Mouse (Mus musculus) gastrocnemius, postnatal 36 days (tissue): ENCODE results near the gene Cdh11. TPM values are rescaled to one million over a fixed set of nuclear protein-coding genes. Genes with fewer than 3 reads are reported as not detected.
"Not testable (repeated sequence)": the region's sequence is repeated elsewhere in the genome, so short reads cannot be mapped to it uniquely, and the experiment has no call there.

Source experiments
- DNase-seq, 2 experiments: peaks; one replicate each; pipeline ENCODE4 v3.0.0; 2022
- intact Hi-C: fragments of 180-260 bp; cut with DNase I; formaldehyde crosslinking; loops from one replicate; pipeline ENCODE4 v1.15.1; 2025
- total RNA-seq, 2 experiments: library from RNA; stranded (reverse); gene quantifications; 2 replicates each; pipeline ENCODE4 v1.2.3; 2021

Cdh11 gene
- total RNA-seq, 2 experiments from 2014 or later = 0.97 to 1.7 TPM

DNA sequence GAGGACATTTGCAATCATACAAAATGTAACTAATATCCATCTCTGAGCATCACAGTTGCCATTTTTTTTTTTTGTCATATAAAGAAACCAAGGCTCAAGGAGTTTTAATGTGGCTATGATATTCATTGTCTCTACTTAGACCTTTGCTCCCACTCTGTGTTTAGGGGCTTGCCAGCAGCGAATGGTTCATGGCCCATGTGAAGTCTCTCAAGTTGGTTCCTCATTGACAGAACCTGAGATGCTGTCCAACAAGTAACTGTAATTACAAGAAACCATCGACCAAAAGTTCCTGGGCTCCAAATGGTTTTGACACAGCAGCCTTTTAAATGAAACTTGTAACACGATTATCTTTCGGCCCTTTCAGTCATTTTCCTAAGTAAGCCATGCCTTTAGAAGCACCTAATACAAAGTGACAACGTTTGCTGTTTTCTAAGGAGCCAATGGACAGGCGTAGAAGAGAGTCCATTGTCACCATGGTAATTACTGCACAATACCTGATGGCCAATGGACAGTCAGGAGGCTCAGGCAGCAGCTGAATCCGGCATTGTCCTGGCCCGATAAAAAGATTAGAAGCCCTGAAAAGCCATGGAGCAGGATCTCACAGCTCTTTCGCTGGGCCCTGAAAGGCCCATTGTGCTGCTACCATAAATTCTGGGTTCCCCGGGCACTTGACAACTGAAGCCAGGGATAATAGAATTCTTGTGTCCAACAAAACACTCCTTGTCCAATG, 59.1 kb downstream of the Cdh11 start:
- intact Hi-C loops = no loop called here
- DNase-seq = no peak

GRCm38 (mm10) chr8:102725496-102725895, 59.9 kb downstream of the Cdh11 start:
- no peak for DNase-seq
- intact Hi-C loops = no loop called here

GRCm38 (mm10) chr8:102715956-102716355, 69.5 kb downstream of the Cdh11 start:
- intact Hi-C loops = no loop called here
- no peak for DNase-seq

DNA sequence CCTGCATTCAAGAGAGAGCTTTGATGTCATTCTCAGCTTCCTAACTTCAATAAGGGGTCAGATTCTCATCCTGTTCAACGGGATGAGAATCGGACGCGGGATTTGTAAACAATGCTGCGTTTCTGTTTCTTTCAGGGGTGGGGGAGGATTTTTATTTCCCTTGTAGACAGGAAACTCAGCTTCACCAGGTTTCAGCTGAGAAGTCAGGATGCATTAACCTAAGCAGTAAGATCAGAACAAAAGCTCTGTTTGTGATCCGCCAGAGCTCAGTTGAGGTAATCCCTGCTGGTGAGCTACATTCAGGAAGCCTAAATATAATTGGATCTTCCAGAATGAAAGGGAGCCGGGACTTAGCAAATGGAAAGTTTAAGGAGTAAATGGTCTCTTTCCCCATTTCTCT, 78.1 kb downstream of the Cdh11 start:
- DNase-seq = no peak
- intact Hi-C loops = no loop called here

DNA sequence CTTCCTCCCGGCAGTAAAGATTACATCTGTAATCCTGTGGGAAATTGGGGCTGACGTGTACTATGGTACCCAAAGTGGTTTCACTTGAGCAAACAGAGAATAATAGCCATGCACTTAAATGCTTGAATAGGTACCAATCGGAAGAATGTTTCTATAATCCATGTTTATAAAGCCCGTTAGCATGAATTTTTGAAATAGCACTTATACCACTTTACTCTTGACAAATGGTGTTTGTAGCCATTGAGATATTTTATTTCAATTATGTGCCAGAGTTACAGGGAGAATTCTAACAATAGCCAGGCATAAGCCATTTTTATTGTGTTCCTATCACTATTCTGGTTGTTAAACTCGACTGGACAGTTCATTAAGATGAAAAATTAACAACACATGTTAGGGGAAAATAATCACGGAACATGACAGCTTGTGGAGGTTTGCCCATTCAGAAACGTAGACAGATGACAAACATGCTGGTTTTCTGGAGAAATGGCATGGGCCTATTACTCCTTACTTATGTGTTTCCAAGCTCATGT, 80.0 kb downstream of the Cdh11 start:
- no peak for DNase-seq

DNA sequence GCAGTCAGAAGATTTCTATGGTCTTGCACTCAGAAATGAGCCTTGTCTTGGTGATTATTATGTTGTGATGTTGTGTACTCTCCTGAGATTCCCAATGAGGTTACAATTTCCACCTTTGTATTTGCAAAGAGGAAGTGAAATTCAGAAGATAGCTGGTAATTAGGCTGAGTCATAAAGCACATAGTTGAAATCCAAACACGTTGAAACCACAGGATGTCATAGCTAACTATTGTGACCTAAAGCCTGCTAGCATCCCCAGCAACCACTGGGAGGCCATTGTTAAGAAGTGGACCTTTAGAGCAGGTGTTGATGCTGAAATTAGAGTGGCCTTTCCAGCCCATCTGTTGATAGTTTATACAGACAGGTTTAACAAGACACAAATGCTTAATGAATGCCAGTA, 85.2 kb downstream of the Cdh11 start:
- no peak for DNase-seq
- intact Hi-C loops = no loop called here

More for the DNA sequence above, 80.0 kb downstream of the Cdh11 start:
- intact Hi-C loops = no loop called here

GRCm38 (mm10) chr8:102698232-102698837, 87.1 kb downstream of the Cdh11 start:
- intact Hi-C loops = no loop called here

DNA sequence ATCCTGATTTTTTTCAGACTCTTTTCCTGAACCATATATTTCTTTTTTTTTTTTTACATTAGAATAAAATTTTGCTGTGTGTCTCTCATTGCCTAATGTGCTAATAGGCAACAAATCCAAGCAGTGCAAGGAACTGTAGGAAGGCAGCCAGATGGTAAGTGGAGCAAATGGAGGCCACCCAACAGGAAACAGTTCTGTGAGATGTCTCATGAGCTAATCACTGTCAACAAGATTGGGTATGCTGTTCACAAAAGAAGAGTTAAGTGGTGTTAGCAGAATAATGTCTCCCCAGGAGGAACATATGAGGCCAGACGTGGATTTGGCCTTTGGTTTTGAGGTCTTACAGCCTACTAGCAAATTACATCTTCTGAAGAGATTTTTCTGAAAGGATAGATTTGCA, 92.0 kb downstream of the Cdh11 start:
- no peak for DNase-seq
- intact Hi-C loops = no loop called here

More at GRCm38 (mm10) chr8:102698232-102698837, 87.1 kb downstream of the Cdh11 start:
- DNase-seq = no peak

- DNase-seq, intact Hi-C loops: not testable (repeated sequence)
These were observed 100.0 kb downstream of the Cdh11 start for GRCm38 (mm10) chr8:102685491-102685890.

- no peak for DNase-seq
- intact Hi-C loops = no loop called here
These were observed 100.4 kb downstream of the Cdh11 start for GRCm38 (mm10) chr8:102685023-102685422.

GRCm38 (mm10) chr8:102677148-102677547, 108.3 kb downstream of the Cdh11 start:
- intact Hi-C loops = no loop called here
- no peak for DNase-seq

- DNase-seq, intact Hi-C loops: not testable (repeated sequence)
These were observed 120.9 kb downstream of the Cdh11 start for GRCm38 (mm10) chr8:102664561-102664960.

GRCm38 (mm10) chr8:102656529-102656928, 128.9 kb downstream of the Cdh11 start:
- no peak for DNase-seq
- intact Hi-C loops = no loop called here

- intact Hi-C loops = no loop called here
- no peak for DNase-seq
These were observed 133.5 kb downstream of the Cdh11 start for GRCm38 (mm10) chr8:102651964-102652363.

DNA sequence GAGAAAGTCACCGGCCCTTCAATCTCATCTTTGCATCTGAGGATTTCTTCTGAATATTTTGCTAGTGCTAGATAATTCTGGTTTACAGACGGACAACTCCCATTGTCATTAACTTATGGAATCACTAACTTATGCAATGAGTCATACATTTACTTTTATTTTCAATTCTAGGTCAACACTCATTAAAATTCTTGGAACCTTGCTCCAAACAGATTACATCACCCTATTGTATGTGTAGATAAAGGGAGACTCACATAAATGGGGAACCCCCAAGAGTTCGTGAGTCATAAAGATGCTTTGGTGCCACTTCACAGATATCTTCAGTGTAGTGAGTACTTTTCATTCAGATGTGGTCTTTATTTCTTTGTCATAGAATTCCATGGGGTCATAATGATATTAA, 158.3 kb downstream of the Cdh11 start:
- intact Hi-C loops = no loop called here

GRCm38 (mm10) chr8:102612146-102612545, 173.3 kb downstream of the Cdh11 start:
- intact Hi-C loops = no loop called here
- no peak for DNase-seq

More for the DNA sequence above, 158.3 kb downstream of the Cdh11 start:
- no peak for DNase-seq

GRCm38 (mm10) chr8:102601327-102601726, 184.1 kb downstream of the Cdh11 start:
- intact Hi-C loops = no loop called here
- no peak for DNase-seq

- intact Hi-C loops = no loop called here
- no peak for DNase-seq
These were observed 188.9 kb downstream of the Cdh11 start for GRCm38 (mm10) chr8:102596523-102596922.

DNA sequence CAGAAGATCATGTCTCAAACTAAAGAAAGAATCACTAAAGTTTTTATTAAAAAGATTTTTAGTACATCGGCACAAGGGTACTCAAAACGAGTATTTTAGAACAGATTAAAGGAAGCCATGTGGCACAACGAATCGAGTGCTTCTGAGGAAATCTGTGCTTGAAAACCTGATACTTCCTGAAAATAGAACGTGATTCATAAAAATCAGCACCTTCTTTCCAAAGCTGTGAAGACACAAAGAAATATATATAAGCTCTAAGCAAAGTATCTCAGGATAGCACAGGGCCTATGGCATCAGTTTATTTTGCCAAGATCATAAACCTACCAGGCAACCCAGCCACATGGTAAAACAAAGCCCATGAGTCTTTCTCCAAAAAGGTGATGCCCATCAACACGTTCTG, 191.5 kb downstream of the Cdh11 start:
- no peak for DNase-seq
- intact Hi-C loops = no loop called here
